Mouse (Mus musculus) cerebellum, postnatal 14 days (tissue): Measurements from ENCODE around the gene Fkbp8.

Experiments used
- DNase-seq, 2 experiments: peaks; one replicate each; pipeline ENCODE4 v3.0.0; 2021; ENCODE audit warnings: mixed read lengths in 2 of 2

Gene Fkbp8

GRCm38 (mm10) chr8:70527512-70528181 is at the start of gene Fkbp8, which contains the start of gene Kxd1:
Fkbp8 (plus strand) TSS chr8:70527724.
Kxd1 (minus strand) TSS chr8:70527956.
- DNase-seq: peak; percentile 99 to 100

- DNase-seq: no peak
Observed at GRCm38 (mm10) chr8:70481908-70482307, 45.6 kb upstream of the Fkbp8 start.

GRCm38 (mm10) chr8:70482943-70483342 is 44.6 kb upstream of the Fkbp8 start:
- no peak for DNase-seq

GRCm38 (mm10) chr8:70486191-70486681 is 41.3 kb upstream of the Fkbp8 start:
- DNase-seq: peak; percentile 69 to 72

DNA sequence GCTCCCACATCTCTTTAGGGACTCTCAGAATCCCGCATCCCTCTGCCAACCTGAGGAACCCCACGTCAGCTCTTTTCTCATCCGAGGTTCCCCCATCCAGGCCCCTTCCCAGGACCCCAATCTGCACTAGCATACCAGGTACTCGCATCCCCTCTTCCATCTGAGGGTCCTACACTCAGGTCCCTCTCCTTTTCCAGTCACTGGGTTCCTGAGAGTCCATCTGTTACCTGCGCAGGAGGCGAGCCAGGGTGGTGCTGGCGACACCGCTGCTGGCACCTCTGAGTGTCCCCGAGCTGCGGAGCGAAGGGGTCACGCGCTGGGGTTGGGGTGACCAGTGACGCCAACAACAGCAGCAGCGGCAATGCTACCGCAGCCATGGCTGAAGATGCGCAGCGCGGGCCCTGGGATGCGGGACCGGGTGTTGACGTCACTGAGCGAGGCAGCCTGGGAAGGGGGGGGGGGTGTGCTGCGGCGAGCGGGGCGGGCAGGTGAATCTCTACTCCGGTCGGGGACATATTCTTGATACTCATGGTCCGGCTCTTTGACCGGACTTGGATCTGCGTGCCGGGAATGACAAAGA is 40.5 kb upstream of the Fkbp8 start, which contains the start of gene Tmem59l:
TSS of gene Tmem59l (minus strand) at position 418 of the 580 bp plus-strand sequence.
- DNase-seq: peak; percentile 78 to 79

DNA sequence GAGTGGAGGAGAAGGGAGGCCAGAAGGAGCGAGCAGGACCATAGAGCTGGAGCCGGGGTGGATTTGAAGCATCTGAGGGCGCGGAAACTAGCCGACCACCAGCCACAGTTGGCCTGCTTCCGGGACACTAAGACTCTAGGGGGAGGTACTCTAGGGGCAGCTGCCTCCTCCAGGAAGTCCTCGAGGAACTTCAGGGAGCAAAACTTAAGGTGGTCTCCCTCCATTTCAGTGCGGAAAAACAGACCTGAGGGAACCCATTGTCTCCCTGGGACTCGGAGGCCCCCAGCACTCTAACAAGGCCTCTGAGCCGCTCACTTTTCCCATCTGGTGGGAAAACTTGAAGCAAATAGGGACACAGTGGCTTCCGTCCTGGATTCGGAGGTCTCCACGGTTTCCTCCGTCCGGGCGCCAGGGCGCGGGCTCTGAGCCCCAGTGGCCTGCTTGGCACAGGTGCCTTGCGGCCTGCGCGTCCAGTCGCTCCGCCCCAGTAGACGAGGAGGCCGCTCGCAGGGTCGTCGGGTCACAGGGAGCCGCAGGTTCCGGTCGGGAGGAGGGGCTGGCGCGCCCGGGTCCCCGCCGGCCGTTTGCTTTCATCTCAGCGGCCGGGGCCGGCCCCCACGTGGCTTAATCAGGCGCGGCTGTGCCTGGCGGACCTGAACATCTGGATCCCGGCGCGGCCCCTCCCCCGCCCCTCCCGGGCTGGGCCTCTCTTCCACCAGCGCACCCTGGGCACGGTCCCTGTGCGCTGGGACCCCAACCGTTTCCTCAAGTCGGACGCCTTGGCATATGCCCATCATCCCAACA is 39.3 kb upstream of the Fkbp8 start:
- peak in 1 of 2 experiments; percentile 52 for DNase-seq

DNA sequence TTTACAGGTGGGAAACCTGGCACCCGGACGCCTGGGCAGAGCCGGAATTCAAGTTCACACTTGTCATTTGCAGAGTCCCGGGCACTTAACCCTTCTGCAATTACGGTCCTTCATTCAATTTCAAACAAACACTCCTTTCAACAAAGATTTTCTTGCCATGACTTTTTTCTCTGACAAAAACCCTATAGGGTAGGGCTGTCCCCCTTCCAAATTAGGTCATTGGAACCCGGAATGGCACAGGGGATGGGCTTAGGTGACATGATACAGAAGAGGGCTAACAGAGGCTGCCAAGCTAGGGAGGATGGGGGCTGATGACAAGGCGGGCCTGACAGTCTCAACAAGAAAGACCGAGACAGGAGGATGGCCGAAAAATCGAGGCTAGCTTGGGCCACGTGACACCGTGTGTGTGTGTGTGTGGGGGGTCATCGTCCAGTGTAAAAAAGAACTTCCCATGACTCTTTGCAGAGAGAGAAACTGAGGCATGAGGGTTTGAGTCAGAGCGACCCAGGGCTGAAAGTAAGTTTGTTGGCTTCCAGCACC is 38.5 kb upstream of the Fkbp8 start:
- DNase-seq: no peak

DNA sequence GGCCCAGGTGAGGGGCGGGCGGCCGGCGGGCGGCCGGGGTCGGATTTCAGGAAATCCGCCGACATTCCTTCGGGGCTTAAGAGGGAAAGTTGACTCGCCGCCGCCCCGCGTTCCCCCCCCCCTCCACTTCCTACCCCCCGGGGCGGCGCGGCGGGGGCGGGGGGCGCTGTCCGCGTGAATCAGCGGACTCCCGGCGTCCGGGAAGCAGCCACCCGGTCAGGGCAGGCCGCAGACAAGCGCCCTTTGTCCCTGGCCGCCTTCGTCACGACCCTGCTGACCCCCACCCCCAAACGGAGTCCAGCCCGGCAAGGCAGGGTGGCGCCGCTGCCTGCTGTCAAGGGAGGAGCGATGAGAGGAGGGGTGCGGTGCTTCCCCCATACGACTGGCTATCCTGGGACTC is 37.9 kb upstream of the Fkbp8 start:
- no peak for DNase-seq

DNA sequence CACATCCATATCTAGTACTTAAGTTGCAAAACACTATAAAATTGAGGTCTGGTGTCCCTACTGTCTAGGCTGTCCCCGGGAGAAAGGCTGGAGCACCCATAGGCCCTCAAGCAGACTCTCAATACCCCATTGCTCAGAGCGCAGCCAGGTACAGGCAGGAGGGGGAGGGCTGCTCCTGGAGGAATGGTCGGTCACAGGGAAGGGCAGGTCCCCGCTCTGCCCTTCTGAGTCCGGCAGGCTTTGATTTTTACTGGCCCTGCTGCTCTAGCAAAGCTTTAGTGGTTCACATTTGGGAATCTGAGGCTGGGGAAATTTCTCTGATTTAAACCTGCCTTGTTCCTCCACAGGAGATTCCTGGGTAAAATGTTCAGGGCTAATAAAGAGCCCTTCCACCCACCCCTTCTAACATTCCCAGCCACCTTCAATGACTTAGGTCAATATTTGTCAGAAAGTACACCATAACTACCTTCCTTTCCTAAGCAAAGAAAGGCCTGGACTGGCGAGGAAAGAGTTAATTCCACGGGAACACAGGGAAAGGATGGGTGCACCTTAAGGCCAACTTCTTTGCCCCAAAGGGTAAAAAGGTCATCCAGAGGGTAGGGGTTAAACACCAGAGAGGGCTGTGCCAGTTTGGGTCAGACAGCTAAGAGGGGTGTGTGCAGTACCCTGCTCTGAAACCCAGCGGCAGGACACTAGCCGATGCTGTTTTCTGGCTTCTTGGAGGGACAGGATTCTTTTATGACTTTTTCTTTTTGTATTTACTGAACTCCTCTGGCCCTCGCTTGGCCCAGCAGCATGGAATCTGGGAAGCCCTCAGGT is 37.3 kb upstream of the Fkbp8 start:
- no peak for DNase-seq

DNA sequence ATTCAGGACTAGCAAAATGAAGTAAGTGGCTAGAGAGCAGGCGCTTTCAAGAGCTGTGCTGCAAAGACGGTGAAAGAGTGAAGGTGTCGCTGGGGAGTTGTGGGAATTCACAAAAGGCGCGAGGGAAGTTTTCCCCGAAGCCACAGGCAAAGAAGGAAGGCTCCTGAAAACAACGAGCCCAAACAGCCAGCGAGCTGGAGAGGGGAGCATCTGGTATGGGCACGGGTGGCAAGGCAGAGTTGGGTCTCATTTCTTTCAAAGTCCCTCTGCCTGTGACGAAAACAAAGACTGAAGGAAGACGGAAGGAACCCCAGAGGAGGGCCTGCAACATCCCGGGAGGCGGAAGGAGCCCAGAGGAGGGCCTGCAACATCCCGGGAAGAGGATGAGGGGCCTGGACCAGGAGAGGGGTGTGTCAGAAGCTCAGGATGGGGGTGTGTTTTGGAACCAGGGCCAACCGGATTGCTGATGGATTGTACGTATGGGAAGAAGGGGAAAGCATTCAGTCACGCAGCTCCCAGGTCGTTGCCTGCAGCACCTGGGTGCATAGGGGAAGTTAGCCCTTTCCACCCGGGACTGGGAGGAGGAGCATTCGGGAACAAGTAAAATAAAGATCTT is 36.5 kb upstream of the Fkbp8 start:
- no peak for DNase-seq

DNA sequence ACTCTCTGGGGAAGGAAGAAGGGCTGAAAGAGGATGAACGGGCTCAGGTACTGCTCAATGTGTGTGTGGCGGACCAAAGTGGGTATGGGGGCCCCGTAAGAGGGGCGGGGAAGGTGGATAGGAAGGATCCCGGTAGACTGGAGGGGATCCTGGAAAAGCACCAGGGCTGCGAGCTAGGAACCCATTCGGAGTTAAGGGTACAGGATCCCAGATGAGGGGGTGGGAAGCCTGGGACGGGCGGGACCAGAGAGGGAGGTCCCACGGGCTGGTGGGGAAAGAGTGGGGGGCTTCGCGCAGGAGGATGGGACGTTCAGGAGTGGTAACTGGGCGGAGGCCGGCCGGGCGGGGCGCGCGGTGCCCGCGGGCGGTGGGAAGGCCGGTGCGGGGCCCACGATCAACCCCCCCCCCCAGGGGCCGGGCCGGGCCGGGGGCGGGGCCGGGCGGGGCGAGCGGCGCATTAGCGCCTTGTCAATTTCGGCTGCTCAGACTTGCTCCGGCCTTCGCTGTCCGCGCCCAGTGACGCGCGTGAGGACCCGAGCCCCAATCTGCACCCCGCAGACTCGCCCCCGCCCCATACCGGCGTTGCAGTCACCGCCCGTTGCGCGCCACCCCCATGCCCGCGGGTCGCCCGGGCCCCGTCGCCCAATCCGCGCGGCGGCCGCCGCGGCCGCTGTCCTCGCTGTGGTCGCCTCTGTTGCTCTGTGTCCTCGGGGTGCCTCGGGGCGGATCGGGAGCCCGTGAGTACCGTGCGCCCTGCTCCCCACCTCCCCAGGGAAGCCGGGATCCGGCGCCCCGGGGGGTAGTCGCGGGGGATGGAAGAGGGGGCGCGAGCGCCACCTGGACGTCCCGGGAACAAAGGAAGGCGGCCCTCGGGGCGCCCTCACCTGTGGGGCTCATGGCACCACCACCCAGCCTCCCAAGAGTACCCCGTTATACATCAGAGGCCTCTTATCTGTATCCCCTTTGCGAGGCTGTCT is 34.6 kb upstream of the Fkbp8 start, which contains the start of gene Crlf1:
TSS of gene Crlf1 (plus strand) at position 495 of the 977 bp plus-strand sequence.
- DNase-seq: peak in 1 of 2 experiments; percentile 33

DNA sequence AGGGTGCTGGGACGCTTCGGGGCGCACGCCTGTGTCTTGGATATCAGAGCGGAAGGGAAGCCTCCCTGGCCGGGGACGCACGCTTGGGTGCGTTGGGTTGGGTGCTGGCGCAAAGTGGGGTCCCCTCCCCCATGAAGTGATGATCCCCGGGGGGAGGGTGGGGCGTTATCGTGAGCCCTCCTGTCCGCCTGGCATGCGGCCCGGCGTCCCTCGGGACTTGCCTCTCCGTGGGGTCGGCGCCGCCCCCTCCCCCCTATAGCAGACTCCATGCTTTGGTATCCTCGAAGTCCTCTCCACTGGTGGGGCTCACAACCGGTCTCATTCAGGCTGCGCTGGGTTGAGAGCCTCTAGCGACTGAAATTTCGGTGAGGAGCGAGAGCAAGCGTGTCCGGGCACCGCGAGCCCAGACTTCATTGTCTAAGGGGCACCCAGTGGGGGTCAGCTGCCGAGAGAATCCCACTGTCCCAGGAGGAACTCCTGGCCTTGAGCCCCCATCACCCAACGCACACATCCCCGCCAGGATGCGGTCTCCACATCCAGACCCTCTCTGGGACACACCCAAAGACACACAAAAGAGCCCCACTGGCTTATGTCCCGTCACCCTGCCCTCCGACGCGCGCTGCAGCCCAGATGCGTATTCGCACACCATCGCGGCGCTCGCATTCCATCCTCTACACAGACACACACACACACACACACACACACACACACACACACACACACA is 33.7 kb upstream of the Fkbp8 start:
- peak in 1 of 2 experiments; percentile 41 for DNase-seq

DNA sequence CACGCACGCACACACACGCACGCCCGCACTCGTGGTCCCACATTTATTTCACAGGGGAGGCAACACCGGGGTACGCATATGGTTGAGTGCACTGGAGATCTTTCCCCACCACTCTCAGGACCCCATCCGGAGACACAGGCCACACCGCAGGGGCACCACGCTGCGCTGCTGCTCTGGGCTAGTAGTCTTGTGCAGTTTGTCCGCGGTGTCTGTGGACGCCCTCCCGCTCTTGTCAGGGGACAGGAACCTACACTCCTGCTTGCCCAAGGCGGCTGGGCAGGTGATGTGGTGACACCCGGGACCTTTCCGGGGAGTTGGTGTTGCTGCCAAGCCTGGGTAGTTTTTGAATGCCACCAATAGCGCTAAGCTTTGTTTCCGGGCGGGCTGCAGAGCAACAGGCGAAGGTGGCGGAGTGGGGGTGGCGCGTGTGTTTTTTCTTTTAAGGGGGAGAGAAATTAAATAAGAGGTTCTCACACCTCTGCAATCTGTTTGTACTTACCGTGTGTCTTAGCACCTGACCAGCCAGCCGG is 33.0 kb upstream of the Fkbp8 start:
- DNase-seq: peak in 1 of 2 experiments; percentile 24

- DNase-seq: peak in 1 of 2 experiments; percentile 32
Observed at GRCm38 (mm10) chr8:70495001-70495770, 32.3 kb upstream of the Fkbp8 start.

DNA sequence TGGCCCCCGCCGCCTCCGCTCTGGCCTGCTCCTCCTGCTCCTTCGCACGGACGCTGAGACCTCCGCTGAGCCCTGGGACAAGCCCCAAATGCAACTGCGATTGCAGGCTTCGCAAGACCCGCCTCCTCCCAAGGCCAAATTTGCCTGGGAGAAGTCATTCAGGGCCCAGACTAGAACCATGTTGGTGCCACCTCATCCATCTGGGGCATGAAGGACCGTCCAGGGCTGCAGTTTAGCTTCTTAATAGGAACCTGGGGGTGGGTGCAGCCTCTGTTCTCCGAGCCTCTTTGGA is 31.8 kb upstream of the Fkbp8 start:
- DNase-seq: no peak

GRCm38 (mm10) chr8:70500386-70501301 is 26.9 kb upstream of the Fkbp8 start:
- peak; percentile 73 for DNase-seq

DNA sequence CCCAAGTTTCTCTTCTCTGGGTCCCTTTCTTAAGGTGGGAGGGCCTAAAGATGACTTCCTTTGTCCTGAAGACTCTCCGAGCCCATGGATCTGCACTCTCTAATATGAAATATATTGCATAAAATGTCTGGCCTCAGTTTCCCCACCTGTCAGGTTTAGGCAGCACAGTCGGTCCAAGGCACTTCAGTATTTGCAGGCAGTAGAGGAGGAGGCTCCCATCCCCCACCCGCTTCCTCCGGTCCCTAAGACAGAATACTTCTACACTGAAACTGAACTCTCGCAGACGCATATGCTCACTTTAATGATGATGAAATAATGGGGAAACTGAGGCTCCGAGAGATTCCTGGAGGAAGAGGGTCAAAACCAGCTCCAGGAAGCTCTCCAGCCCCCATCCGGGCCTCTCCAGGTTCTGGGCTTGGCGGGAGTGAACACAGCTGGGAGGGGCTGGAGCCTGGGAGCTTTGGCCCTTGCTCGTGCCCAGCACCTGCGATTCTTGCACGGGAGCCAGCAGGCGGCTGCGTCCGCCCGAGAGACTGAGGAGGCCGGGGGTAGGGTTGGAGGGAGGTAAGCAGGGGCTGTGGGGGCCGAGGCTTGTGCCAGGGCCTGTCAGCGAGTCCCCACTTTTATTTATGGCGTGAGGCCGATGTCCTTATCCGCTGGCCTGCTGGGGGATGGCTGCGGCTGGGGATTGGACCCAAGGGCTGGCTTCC is 25.5 kb upstream of the Fkbp8 start:
- peak; percentile 67 to 69 for DNase-seq
